In the genomic region with DNA sequence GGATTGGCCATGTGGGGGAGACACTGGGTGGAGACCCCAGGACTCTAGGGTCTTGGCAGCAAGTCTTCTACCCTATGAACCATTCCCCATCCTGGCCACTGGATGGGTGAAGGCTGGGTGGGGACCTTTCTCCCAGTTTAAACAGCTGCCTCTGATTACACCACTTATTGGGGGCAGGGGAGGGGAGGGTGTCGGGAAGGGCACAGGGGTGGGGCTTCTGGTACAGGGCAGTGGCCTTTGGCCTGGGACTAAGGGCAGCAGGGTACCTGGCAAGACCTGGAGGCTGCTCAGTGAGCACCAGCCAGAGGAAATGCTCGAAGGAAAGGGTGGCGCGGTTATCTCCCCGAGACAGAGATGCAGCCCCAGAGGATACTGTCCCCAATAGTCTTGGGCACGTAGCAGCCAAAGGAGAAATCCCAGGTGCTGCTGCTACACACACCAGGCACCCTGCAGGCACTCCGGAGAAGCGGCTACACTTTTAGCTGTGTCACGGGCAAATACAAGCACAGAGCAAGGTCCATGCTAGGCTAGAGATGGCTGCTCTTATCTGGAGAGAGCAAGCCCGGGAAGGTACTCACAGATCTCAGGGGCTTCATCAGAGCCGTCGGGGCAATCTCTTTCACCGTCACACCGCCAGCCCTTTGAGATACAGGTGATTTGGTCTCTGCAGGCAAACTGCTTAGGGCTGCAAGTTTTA, we compare ENCODE assay signal across 27 mouse cellular contexts. TPM values are rescaled to one million over a fixed set of nuclear protein-coding genes. Genes with fewer than 3 reads are reported as not detected.
DNase-seq lines count a peak whose midpoint lies in the region; ATAC-seq and TF ChIP-seq lines count a peak whose summit lies in the region.
"Had no signal": no experiment of that assay in that cellular context is flagged by ENCODE, and none has a peak within 500 bp of the region (broad histone marks: within the 10 kb centered on the region; RNA-seq: fewer than 3 reads in every experiment).

No protein-coding gene starts in this region.

- peaks cover 64% of the 10 kb centered on the region for H3K4me1 ChIP-seq in intestine, embryonic 16.5 days (ENCODE audit: control insufficient read depth, insufficient read depth, low read length)
- peaks cover 59% of the 10 kb centered on the region for H3K4me1 ChIP-seq in liver, embryonic 13.5 days (replicated peaks)
- H3K4me1 ChIP-seq in forebrain, embryonic 13.5 days, result peaks cover 36% of the 10 kb centered on the region

- peak overlapping the region; percentile 11; the same call in 1 of the 2 replicates for H3K9ac ChIP-seq in intestine, embryonic 16.5 days (ENCODE audit: low read depth, low read length)
- H3K9ac ChIP-seq in liver, embryonic 13.5 days, result no peak overlapping the region
- H3K9ac ChIP-seq in forebrain, embryonic 13.5 days, result no peak overlapping the region
- H3K9ac ChIP-seq: heart, embryonic 15.5 days; neural tube, embryonic 12.5 days; stomach, embryonic 15.5 days had no signal

- H3K27me3 ChIP-seq in intestine, embryonic 16.5 days (replicated peaks; ENCODE audit: control insufficient read depth, insufficient read depth, low read length), result no peaks in the 10 kb centered on the region
- peaks cover 28% of the 10 kb centered on the region for H3K27me3 ChIP-seq in liver, embryonic 13.5 days
- H3K27me3 ChIP-seq in forebrain, embryonic 13.5 days, result no peaks in the 10 kb centered on the region
- H3K27me3 ChIP-seq: embryonic facial prominence, embryonic 12.5 days; heart, embryonic 15.5 days; neural tube, embryonic 12.5 days; stomach, embryonic 15.5 days had no signal

- H3K27ac ChIP-seq in gastrocnemius, adult 2 months, result peak overlapping the region; percentile 98
- H3K27ac ChIP-seq in intestine, embryonic 16.5 days (ENCODE audit: low read length), result peak overlapping the region; percentile 26
- H3K27ac ChIP-seq in liver, embryonic 13.5 days, result peak overlapping the region; percentile 59
- H3K27ac ChIP-seq in forebrain, embryonic 13.5 days, result no peak overlapping the region
- H3K27ac ChIP-seq: embryonic facial prominence, embryonic 12.5 days; heart, adult 2 months; heart, embryonic 15.5 days; neural tube, embryonic 12.5 days had no signal

- peaks cover 8% of the 10 kb centered on the region for H3K36me3 ChIP-seq in intestine, embryonic 16.5 days (ENCODE audit: control insufficient read depth, insufficient read depth, low read length)
- H3K36me3 ChIP-seq in liver, embryonic 13.5 days, result peaks cover 19% of the 10 kb centered on the region; the same call in 1 of the 2 replicates
- peaks cover 60% of the 10 kb centered on the region for H3K36me3 ChIP-seq in forebrain, embryonic 13.5 days (ENCODE audit: poor library complexity, severe bottlenecking)

- peak; percentile 17 for DNase-seq in gastrocnemius, adult 2 months
- no peak for DNase-seq in gastrocnemius, postnatal 10 days
- no peak for DNase-seq in liver, embryonic 13.5 days
- no peak for DNase-seq in heart, adult 11 months
- DNase-seq: adrenal gland, postnatal 25 days; cerebellum, postnatal 14 days; gastrocnemius, postnatal 14 days; heart, adult 2 months; heart, postnatal 4 days; kidney, adult 11 months; lung, adult 18-20 months; midbrain, embryonic 14.5 days; right cerebral cortex, postnatal 25 days; thymus, adult 18-20 months; thymus, postnatal 36 days had no signal

- WGBS in intestine, embryonic 16.5 days, result 73% methylated on average over 14 of the region's 14 CpGs
- WGBS in liver, embryonic 13.5 days (ENCODE audit: insufficient replicate concordance), result 34% methylated on average over 14 of the region's 14 CpGs
- 92% methylated on average over 14 of the region's 14 CpGs for WGBS in forebrain, embryonic 13.5 days

- H3K4me3 ChIP-seq in gastrocnemius, adult 2 months, result no peak overlapping the region
- H3K4me3 ChIP-seq in intestine, embryonic 16.5 days (ENCODE audit: low read length), result no peak overlapping the region
- no peak overlapping the region for H3K4me3 ChIP-seq in liver, embryonic 13.5 days (replicated peaks)
- H3K4me3 ChIP-seq in forebrain, embryonic 13.5 days, result no peak overlapping the region
- H3K4me3 ChIP-seq: embryonic facial prominence, embryonic 12.5 days; heart, adult 2 months; heart, embryonic 15.5 days; limb, embryonic 10.5 days; megakaryocyte, embryonic 14.5 days; neural tube, embryonic 12.5 days; stomach, embryonic 15.5 days had no signal

- H3K4me2 ChIP-seq in intestine, embryonic 16.5 days (ENCODE audit: low read depth, low read length), result peak overlapping the region; percentile 18; the same call in 1 of the 2 replicates
- no peak overlapping the region for H3K4me2 ChIP-seq in liver, embryonic 13.5 days
- no peak overlapping the region for H3K4me2 ChIP-seq in forebrain, embryonic 13.5 days
- H3K4me2 ChIP-seq: embryonic facial prominence, embryonic 12.5 days; heart, embryonic 15.5 days; neural tube, embryonic 12.5 days; stomach, embryonic 15.5 days had no signal

- intact Hi-C loops in gastrocnemius, adult 2 months (cut with DNase I), result no loop called here

- no peak for TF ChIP-seq CTCF in gastrocnemius, adult 2 months (IDR thresholded peaks at IDR 0.05)

- no peaks in the 10 kb centered on the region for H3K9me3 ChIP-seq in intestine, embryonic 16.5 days (ENCODE audit: control insufficient read depth, low read length)
- H3K9me3 ChIP-seq in liver, embryonic 13.5 days (replicated peaks), result no peaks in the 10 kb centered on the region
- no peaks in the 10 kb centered on the region for H3K9me3 ChIP-seq in forebrain, embryonic 13.5 days (replicated peaks)
- H3K9me3 ChIP-seq: embryonic facial prominence, embryonic 12.5 days; heart, embryonic 15.5 days; limb, embryonic 10.5 days; neural tube, embryonic 12.5 days; stomach, embryonic 15.5 days had no signal

- peak; percentile 59 for ATAC-seq in intestine, embryonic 16.5 days
- peak; percentile 63 for ATAC-seq in liver, embryonic 13.5 days (ENCODE audit: low read depth)
- ATAC-seq in megakaryocyte-erythroid progenitor cell, adult 5-6 weeks (replicated peaks; ENCODE audit: low FRiP score, low TSS enrichment, poor library complexity, severe bottlenecking), result peak; percentile 35
- no peak for ATAC-seq in forebrain, embryonic 13.5 days
- ATAC-seq in monocyte, adult 5-6 weeks (replicated peaks; ENCODE audit: insufficient number of reproducible peaks, low FRiP score, low TSS enrichment, poor library complexity, severe bottlenecking), result no peak
- ATAC-seq: forebrain, embryonic 14.5 days; hindbrain, embryonic 16.5 days had no signal

RNA-seq across cellular contexts. Expression of a gene that starts 8.7 kb away (rescaled TPM):
- 10 to 100 TPM; 34.6 to 71.3 TPM for total RNA-seq in gastrocnemius, adult 2 months (2021)
- total RNA-seq in gastrocnemius, postnatal 10 days (2021), result 100 to 1,000 TPM; 105 to 132 TPM
- 64.6 and 67.0 TPM in 2 replicates for polyA plus RNA-seq in intestine, embryonic 16.5 days (2015; fragmentation: Nextera tagmentation; extraction: Ambion mirVana)
- polyA plus RNA-seq in liver, embryonic 13.5 days (2015; fragmentation: Nextera tagmentation; extraction: Ambion mirVana), result 15.1 and 16.9 TPM in 2 replicates
- total RNA-seq in megakaryocyte-erythroid progenitor cell, adult 5-6 weeks (2014; fragmentation: Nextera tagmentation), result 0.26 TPM in 1 of 2 replicates, not detected in the other
- 0.04 TPM in 1 of 2 replicates, not detected in the other for total RNA-seq in megakaryocyte-erythroid progenitor cell, adult 5-6 weeks (2017)
- polyA plus RNA-seq in forebrain, embryonic 13.5 days (2015; fragmentation: Nextera tagmentation; extraction: Ambion mirVana), result 65.1 and 74.7 TPM in 2 replicates
- total RNA-seq in monocyte, adult 5-6 weeks (2017), result 147 to 219 TPM (median 171 TPM) in 3 replicates

RNA-seq across cellular contexts. Expression of a gene that starts 30.6 kb away (rescaled TPM):
- 10 to 100 TPM; 17.1 to 18.9 TPM for total RNA-seq in gastrocnemius, adult 2 months (2021)
- 10 to 100 TPM; 15.8 to 24.4 TPM for total RNA-seq in gastrocnemius, postnatal 10 days (2021)
- 46.8 and 49.3 TPM in 2 replicates for polyA plus RNA-seq in intestine, embryonic 16.5 days (2015; fragmentation: Nextera tagmentation; extraction: Ambion mirVana)
- polyA plus RNA-seq in liver, embryonic 13.5 days (2015; fragmentation: Nextera tagmentation; extraction: Ambion mirVana), result 12.3 and 15.5 TPM in 2 replicates
- 51.7 and 57.9 TPM in 2 replicates for total RNA-seq in megakaryocyte-erythroid progenitor cell, adult 5-6 weeks (2014; fragmentation: Nextera tagmentation)
- total RNA-seq in megakaryocyte-erythroid progenitor cell, adult 5-6 weeks (2017), result 32.2 and 35.3 TPM in 2 replicates
- 2.6 and 2.7 TPM in 2 replicates for polyA plus RNA-seq in forebrain, embryonic 13.5 days (2015; fragmentation: Nextera tagmentation; extraction: Ambion mirVana)
- 171 to 211 TPM (median 204 TPM) in 3 replicates for total RNA-seq in monocyte, adult 5-6 weeks (2017)

RNA-seq across cellular contexts. Expression of a gene that starts 54.5 kb away (rescaled TPM):
- total RNA-seq in gastrocnemius, adult 2 months (2021), result 1 to 10 TPM; 1.5 to 2.1 TPM
- total RNA-seq in gastrocnemius, postnatal 10 days (2021), result 1 to 10 TPM; 2.8 to 5.3 TPM
- polyA plus RNA-seq in intestine, embryonic 16.5 days (2015; fragmentation: Nextera tagmentation; extraction: Ambion mirVana), result 4.8 and 5.9 TPM in 2 replicates
- polyA plus RNA-seq in liver, embryonic 13.5 days (2015; fragmentation: Nextera tagmentation; extraction: Ambion mirVana), result 5.0 and 6.3 TPM in 2 replicates
- total RNA-seq in megakaryocyte-erythroid progenitor cell, adult 5-6 weeks (2014; fragmentation: Nextera tagmentation), result 19.4 and 22.7 TPM in 2 replicates
- total RNA-seq in megakaryocyte-erythroid progenitor cell, adult 5-6 weeks (2017), result 17.6 and 35.2 TPM in 2 replicates
- polyA plus RNA-seq in forebrain, embryonic 13.5 days (2015; fragmentation: Nextera tagmentation; extraction: Ambion mirVana), result 6.7 and 7.0 TPM in 2 replicates
- total RNA-seq in monocyte, adult 5-6 weeks (2017), result 16.1 to 28.4 TPM (median 17.2 TPM) in 3 replicates

RNA-seq across cellular contexts. Expression of a gene that starts 56.1 kb away (rescaled TPM):
- total RNA-seq in gastrocnemius, adult 2 months (2021), result 1 to 10 TPM; 2.8 to 3.2 TPM
- total RNA-seq in gastrocnemius, postnatal 10 days (2021), result 10 to 100 TPM in 1 of 2 experiments, 1 to 10 TPM in 1; 7.0 to 13.2 TPM
- polyA plus RNA-seq in intestine, embryonic 16.5 days (2015; fragmentation: Nextera tagmentation; extraction: Ambion mirVana), result 7.5 and 8.4 TPM in 2 replicates
- 1.5 and 2.1 TPM in 2 replicates for polyA plus RNA-seq in liver, embryonic 13.5 days (2015; fragmentation: Nextera tagmentation; extraction: Ambion mirVana)
- total RNA-seq in megakaryocyte-erythroid progenitor cell, adult 5-6 weeks (2014; fragmentation: Nextera tagmentation), result 0.99 TPM in 1 of 2 replicates, not detected in the other
- 1.1 and 2.2 TPM in 2 replicates for total RNA-seq in megakaryocyte-erythroid progenitor cell, adult 5-6 weeks (2017)
- polyA plus RNA-seq in forebrain, embryonic 13.5 days (2015; fragmentation: Nextera tagmentation; extraction: Ambion mirVana), result 1.6 and 2.0 TPM in 2 replicates
- 12.6 to 35.9 TPM (median 17.8 TPM) in 3 replicates for total RNA-seq in monocyte, adult 5-6 weeks (2017)

Comparison
In these comparisons a context has a peak if more than half of its experiments do, and no peak if none do; other contexts are left out.
1. ATAC-seq: peak in intestine, embryonic 16.5 days (single experiment), liver, embryonic 13.5 days (single experiment) and megakaryocyte-erythroid progenitor cell, adult 5-6 weeks (single experiment); none in forebrain, embryonic 13.5 days (single experiment) and monocyte, adult 5-6 weeks (single experiment).
2. RNA of a gene that starts 8.7 kb away (total RNA-seq): 147 to 219 TPM in monocyte, adult 5-6 weeks, 105 to 132 TPM in gastrocnemius, postnatal 10 days and 34.6 to 71.3 TPM in gastrocnemius, adult 2 months; 0.04 to 0.26 TPM in megakaryocyte-erythroid progenitor cell, adult 5-6 weeks; every median in the first group is over 10 times any median in the second.